Mouse (Mus musculus) cerebellum, adult 9-10 months (tissue): ENCODE measurements around the gene Ephb3.
"Not testable (repeated sequence)": the region's sequence is repeated elsewhere in the genome, so short reads cannot be mapped to it uniquely, and the experiment has no call there.

Source experiments
- DNase-seq: peaks from one replicate; pipeline ENCODE4 v3.0.0; 2022

Ephb3 gene

DNA sequence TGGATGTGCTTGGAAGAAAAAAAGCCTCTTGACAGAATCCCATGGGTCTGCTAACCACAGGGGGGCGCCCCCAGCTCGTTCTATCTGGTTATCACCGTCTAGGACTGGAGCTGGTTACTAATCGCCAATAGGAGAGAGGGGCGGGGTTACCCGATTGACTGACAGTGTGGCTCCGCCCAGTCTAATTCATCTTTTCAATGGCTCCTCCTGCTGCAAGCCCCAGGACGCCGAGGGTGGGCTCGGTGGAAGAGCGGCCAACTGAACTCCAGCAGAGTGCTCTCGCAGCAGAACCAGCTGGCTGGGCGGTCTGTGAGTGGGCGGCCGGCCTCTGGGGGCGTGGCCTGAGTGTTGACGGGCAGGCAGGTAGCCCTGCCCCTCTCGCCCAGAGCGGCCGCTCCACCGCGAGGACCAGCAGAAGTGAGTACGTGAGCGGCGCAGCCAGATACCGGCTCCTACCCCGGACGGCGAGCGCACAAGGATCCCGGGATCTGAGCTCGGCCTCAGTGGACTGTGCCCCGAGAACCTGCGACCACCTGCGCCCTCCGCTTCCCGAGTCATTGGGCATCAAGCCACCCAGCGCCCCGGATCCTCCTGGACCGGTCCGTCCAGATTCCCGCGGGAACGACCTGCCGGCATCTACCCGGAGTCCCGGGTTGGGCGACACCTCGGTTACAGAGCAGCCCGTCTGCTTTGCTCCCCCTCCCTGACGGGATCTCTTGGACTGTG lies at the start of gene Ephb3:
Gene Ephb3, plus strand, starts transcription at position 389 of the 726 bp plus-strand sequence.
- peak; percentile 93 for DNase-seq

DNA sequence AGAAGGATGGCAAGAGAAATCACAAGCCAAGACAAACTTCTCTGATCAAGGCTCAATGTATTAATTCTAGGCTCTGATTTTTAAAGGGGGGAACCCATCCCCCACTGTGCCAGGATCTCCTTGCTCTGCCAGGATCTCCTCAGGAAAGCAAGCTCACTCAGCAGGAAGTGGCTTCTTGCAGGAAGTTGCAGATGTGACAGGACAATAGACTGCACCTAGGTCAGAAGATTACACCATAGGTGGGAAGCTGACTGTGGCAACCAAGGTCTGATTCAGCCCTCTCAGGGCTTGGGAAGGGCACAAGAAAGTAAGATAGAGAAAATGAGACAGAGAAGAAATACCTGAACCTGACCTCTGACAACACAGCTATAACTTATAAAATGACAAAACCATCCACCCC lies 48.3 kb upstream of the Ephb3 start:
- DNase-seq: not testable (repeated sequence)

DNA sequence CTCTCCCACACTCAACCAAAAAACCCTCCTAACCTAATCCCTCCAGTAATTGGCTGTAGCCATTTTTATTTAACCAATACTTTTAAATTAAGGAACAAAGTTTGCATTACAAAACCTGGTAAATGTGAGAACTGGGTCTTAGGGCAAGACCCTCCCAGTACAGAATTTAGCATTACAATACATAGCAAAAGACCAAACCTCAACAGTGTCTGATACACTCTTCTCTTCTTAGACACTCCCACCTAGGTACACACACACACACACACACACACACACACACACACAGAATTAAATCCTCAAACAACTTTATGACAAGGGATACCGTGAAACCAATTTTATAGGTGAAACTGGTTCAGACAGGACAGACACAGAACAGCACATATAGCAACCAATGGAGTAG lies 45.3 kb upstream of the Ephb3 start:
- not testable (repeated sequence) for DNase-seq

DNA sequence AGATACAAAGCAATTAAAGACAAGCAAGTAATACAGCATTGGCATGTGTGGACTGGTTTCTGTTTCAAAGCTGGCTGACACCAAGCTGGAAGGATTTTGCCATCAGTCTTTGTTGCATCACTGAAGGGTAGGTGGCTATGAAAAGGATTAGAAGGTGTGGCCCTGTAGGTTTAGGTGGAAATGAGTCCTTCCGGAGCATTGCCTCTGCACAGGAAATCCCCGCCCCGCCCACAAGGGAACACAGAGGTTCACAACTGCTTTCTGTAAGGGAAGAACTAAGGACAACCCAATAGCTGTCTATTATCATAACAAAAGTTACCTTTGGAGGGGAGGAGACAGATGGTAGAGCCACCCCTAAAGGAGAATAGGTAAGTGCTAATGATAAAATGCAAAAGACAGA lies 41.1 kb upstream of the Ephb3 start:
- DNase-seq: not testable (repeated sequence)

DNA sequence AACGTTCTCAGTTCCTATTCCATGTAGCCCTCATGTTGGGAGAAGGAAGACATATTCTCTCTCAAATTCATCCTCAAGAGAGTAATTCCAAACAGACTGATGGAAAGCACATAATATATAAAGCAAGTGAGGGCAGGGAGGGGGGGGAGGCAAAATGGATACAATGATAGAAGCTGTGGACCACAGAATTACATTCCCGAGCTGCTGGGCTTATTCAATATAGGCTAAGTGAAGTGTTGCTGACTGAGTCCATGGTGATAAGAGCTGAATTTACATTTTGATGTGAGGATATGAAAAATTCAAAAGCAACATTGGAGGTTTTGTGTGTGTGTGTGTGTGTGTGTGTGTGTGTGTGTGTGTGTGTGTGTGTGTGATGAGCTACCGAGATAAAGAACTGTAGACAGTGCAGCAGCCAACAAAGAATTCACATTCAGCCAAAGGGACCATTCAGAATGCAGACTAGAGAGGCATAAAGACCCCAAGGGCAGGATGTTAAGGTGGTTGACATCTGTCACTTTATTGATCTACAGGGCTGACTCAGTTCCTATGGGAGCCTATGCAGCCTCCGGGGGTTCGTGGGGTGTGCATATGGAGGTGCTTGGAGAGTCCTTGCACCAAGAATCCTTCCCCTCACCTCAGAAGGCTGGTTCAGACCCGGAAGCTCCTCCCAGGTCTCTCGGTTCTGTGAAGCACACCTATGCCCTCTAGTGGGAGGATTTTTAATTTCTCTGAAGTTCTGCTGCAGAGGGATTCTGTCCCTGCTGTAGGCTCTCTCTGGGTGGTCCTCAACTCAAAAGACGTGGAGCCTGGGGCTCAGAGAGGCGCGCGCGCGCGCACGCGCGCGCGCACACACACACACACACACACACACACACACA lies 39.0 kb upstream of the Ephb3 start:
- not testable (repeated sequence) for DNase-seq

DNA sequence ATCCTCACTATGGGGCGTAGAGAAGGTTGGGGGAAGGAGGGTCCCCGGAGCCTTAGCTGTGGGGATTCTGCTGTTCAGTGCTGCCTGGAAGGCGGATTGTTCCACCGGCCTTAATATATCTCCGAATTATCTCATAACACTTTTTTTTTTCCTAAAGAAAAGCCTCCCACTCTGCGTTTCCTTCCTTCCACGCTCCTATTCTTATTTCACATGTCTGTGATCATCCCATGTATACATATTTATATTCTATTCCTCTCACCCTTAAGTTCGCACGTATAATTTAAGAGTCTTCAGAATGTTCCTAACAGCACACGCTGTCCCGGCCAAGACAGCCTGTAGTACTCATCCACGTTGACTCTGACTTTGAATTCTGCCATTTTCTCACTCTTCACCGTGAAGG lies 35.8 kb upstream of the Ephb3 start:
- DNase-seq: no peak

DNA sequence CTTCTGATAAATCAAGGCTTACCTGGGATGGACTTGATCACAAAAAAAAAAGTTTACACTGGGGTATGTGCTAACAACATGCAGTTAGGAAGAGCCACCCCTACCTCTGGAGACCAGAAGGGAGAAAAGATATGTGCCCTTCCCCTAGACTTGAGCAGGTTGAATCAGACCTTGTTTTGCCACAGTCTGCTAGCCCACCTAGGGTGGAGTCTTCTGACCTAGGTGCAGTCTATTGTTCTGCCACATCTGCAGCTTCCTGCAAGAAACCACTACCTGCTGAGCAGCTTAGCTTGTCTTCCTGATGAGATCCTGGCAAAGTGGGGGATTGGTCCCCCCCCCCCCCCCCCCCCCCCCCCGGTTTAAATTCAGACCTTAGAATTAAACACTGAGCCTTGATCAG lies 29.3 kb upstream of the Ephb3 start:
- DNase-seq: no peak

DNA sequence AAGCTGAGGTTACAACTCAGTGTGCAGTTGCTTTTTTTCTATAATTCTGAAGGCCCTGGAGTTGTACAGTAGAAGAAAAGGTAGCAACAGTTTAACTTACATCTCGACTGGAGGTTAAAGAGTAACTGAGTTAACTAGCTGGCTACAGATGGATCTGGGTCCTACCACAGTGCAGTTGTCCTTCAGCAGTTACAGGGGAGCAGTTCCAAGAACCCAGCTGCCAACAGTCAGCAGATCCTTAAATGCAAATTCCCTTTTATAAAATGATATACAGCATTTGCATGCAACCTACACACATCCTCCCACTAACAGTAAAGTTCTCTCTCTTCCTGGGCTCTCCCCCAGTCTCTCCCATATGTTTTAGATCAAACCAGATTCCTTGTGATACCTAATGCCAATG lies 22.4 kb upstream of the Ephb3 start:
- DNase-seq: no peak

DNA sequence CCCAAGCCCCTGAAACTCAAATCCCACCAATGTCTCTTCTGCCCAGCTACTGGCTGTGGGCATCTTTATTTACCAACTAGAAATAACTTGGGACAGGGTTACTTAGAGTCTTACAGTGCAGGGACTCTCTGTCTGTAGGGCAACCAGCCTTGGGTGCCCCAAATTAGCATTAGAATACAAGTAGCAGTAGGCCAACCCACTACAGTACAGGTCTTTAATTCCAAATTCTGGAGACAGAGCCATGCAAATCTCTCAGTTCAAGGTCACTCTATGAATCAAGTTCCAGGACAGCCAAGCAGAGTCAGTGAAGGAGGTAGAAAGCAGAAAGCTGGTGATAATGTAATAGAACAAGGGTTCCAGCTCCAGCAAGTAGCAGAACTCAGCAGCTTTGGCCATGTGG lies 19.9 kb upstream of the Ephb3 start:
- DNase-seq: no peak

DNA sequence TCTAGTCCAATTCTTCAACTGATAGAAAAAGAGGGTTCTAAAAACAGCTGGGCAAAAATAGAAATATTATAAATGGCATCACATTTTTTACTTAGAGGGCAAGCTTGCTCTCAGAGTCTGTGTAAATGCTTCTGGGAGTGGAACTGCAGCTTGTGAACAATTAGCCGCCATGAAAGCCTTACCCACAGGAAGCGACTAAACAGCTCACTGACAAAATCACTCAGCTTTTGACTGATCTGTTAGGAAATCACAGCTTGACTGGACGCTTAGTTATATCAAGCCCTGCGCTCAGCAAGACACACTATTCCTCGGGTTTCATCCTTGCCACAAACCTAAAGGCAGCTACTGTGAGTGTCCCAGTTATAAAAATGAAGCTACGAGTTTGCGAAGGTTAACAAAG lies 17.0 kb upstream of the Ephb3 start:
- no peak for DNase-seq

DNA sequence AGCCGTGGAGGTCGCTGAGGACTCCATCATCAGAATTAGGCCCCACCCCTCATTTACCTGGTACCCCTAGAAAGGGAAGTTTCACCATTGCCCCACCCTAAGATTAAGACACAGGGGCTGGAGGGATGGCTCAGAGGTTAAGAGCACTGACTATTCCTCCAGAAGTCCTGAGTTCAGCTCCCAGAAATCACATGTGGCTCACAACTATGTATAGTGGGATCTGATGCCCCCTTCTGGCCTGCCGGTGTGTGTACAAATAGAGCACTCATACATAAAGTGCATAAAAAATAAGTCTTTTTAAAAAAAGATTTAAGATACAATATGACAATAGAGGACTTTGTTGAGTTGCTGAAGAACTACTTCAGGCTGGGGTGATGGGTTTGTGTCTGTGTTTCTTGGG lies 16.2 kb upstream of the Ephb3 start:
- no peak for DNase-seq

DNA sequence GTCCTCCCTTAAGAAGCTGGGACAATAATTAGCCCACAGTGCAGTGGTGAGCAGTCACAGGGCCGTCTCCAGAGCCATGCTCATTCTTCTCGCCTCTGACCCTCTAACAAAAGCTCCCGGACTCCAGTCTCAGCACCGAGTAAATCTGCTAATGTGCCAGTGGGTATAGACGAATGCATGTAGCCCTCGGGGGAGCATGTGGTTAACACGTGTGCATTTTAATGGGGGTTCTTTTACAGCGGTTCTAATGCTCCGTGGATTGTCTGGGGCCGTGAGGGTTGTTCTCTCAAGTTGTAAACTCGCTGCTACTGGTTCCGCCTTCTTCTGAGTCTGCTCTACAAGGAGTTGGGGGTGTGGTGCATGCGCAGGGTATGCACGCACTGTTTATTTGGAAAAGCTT lies 13.0 kb upstream of the Ephb3 start:
- no peak for DNase-seq

DNA sequence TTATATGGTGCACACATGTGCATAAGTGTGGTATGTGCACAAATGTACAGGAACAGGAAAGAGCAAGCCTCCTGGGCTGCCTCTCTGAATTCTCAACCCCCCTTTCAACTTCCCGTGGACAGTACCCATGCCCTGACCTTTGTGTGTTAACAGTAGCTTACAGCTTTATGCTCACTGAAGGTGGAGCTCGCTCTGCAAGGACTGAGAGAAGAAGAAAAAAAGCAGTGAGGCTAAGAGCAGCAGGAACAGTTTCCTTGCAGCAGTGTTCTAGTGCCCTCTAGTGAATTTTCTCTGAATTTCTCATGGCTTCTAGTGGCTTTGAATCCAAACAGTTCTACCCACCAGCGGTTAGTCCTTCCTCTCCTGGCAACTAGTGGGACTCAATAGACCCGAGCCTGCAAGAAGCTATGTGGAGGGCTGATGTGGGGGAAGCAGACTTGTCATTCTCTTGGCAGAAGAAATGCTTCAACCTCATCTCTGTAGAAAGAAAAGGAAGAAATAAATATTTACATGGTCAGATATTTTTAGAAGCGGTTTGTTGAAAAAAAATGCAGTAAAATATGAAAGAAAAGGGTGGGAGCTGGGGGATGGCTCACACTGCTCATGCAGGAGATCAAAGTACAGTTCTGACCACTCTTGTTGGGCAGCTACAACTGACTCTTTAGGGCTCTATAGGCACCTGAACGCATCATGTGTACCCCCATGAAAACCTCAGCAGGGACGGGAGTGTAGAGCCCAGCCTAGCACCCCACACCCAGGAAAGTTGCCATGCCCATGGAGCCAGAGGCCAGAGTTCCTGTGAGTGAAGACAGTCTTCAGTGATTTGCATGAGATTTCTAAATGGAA lies 11.8 kb upstream of the Ephb3 start:
- DNase-seq: peak; percentile 70

DNA sequence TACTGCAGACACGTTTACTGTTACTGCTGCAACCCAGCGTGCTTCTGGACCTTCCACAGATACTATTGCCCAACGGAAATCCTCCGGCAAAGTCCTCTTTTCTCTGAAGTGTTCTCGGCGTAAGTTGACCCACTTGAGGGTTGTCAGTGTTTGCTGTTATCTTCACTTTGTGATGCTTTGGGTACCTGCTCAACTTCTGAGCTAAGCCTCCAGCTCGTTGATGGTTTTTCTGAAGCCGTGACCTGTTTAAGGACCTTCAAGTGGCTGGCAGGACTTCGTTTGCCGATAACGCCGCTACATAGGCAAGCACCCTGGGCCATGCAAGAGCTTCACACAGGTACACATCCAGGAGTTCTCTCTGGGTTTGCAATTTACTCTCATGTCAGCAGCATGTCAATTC lies 10.4 kb upstream of the Ephb3 start:
- DNase-seq: no peak

DNA sequence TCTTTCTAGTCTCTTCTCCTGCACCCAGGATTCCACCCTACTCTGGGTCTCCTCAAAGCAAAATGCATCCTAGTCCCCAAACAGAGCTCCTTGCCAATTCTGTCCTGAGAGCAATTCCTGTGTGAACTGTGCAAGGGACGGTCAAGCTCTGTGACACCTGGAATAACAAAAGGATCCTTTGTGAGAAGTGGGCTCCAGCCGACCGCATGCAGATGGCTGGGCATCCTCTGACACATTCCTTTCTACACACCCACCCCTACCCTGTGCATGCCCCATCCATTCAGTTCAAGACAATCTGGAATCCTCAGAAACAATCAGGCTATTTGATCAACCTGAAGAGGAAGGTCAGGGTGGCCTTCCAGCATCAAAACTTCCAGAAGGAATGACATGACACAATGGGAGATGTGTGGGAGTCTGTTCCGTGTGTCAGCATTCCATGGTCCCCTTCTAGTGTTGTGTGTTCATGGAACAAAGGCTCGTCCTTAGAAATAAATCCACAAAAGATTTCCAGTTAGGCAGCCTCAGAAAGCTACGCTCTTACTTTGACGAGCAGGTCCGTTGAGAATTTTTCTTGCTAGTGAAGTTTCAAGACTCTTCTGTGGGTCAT lies 9.2 kb upstream of the Ephb3 start:
- DNase-seq: no peak

DNA sequence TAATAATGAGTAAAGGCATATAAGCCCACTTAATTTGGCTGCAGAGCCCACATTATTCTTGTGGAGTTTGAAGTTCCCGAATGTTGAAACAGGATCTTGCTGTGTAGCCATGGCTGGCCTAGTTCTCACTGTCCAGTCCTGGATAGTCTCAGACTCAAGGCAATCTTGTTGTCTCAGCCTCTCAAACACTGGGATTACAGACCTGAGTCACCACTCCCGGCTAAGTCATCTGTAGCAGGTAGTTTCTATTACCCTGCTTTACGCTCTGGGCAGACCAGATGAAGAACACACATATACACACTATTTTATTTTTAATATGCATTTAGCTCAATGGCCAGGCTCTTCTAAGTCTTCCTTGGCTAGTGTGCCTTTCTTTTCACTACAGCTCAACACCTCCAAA lies 8.0 kb upstream of the Ephb3 start:
- DNase-seq: no peak

DNA sequence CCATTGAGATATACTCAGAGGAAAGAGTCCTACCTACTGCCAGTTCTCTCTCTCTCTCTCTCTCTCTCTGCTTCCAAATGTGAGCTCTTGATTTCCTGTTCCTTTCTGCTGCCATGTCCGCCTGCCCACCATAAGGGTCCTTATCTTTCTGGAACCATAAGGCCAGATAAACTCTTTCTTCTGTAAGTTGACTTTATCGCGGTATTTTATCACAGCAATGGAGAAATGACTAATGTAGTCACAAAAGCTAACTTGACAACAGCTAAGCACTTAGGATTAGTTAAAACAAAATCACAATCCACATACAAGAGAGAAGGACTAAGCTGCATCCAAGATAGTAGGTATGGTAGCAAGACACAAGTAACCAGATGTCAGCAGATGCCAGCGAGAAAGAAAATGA lies 7.0 kb upstream of the Ephb3 start:
- DNase-seq: no peak

DNA sequence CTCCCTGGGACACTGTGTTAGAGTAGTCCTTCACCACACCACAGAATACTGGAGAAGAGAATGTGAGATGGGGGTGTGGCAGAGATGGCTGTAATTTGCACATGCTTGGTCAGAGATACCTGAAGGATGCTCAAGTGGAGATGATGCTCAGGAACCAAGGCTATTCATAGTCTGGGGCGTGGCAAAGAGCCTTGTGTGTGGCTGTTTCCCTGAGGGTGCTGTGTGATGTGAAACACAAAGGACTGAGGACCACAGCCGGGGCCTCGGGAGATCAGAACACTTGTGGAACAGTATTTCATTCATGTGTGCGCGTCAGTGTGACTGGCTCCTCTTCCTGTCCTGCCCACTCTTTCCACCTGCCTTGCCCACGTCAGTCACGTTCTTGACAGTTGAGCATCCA lies 6.5 kb upstream of the Ephb3 start:
- no peak for DNase-seq

DNA sequence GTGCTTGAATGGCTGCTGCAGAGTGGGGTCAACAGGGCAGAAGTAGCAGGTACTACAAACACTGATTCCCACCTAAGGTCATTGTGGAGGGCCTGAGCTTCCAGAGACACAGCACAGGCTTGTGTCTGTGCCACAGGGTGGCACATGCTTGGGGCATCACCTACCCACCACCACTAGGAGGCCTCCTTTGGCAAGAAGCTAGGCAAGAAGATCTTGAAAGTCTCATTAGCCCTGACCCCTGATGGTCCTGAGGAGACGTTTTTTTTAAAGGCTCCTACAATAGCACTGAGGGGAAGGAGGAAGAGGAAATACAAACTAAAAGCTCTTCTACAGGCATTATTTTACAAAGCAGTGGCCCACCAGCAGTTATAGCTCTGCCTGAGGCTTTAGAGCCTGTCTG lies 6.0 kb upstream of the Ephb3 start:
- no peak for DNase-seq

DNA sequence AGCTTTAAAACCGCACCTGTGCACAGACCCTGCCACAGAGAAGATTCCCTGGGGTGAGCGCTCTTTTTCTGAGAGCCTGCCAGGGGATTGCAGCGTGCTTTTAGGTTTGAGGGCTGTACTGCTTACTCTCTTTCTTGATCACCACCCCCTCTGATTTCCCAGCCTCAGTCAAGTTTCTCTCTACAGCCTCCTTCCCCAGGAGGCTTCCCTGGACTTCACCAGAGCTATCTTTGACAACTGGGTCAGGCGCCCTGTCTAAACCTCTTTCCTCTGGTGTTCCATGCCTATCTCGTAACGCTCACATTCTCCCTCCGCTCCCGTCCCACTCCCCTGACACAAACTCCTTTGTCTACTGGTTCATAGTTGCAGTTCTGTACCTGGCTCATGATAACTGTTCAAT lies 5.1 kb upstream of the Ephb3 start:
- no peak for DNase-seq

DNA sequence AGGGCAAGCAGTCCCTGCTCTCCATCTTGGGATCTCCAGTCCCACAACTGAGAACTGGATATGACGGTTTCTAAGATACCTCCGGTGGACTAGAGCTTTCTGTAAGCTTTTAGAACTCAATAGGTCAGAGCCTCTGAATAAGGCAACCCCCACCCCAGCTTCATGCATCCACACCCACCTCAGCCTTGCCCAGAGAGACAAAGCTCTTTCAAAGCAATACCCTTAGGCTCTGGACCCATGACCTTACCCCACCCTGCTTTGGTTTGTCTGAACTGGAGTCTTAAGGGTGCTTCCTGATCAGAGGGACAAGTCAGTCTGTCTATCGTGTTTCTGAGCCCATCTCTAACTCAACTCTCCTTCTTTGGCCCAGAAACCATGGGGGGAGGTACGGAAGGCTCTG lies 1.8 kb upstream of the Ephb3 start:
- DNase-seq: no peak

DNA sequence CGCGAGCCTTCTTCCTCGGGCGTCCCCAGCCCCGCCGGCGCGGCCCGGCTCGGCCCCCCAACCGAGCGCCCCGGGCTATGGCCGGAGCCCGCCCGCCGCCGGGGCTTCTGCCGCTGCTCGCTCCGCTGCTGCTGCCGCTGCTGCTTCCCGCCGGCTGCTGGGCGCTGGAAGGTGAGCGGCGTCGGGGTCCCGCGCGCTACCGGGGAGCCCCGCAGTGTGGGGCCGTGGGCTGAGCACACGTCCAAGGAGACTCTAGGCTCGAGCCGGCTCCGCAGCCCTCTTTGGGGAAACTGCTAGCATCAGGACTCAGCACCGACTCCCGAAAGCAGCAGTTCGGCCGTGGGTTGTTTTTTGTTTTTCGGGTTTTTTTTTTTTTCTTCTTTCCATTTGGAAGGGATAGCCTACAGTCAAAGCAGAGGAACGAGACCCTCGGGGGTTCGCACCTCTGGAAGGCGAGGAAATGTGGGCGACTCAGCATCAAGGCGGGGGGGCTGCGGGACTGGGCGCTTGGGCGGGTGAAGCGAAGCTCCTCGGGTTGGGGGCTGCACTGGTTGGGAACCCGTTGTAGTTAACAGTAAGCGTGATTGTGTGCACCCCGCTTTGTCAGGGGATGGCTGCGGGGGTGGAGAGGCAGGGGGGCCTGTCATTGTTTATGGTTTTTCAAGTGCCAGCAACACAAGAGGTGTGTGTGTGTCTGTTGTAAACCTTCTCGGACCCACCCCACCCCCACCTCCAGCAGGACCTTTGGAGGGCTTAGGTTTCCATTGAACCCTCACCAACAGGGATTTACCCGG lies 735 bp downstream of the Ephb3 start:
- no peak for DNase-seq
